Mouse (Mus musculus) testis, adult 2 months (tissue): ENCODE results near the gene Sclt1. TPM values are rescaled to one million over a fixed set of nuclear protein-coding genes. Genes with fewer than 3 reads are reported as not detected.

Source experiments
- H3K27ac ChIP-seq: fragments of 200-500 bp; 2 replicates; pipeline ENCODE4 v1.5.1; 2012; ENCODE audit warnings: low read depth, low read length; ENCODE audit not compliant: control insufficient read depth, insufficient read depth
- H3K27me3 ChIP-seq: fragments of 200-500 bp; 2 replicates; pipeline ENCODE4 v1.6.1; 2012; ENCODE audit warnings: mild to moderate bottlenecking, low read length, moderate library complexity; ENCODE audit not compliant: control insufficient read depth, insufficient read depth
- H3K36me3 ChIP-seq: fragments of 200-500 bp; 2 replicates; pipeline ENCODE4 v1.6.1; 2012; ENCODE audit warnings: mild to moderate bottlenecking, low read length; ENCODE audit not compliant: control insufficient read depth, insufficient read depth
- H3K4me1 ChIP-seq: fragments of 200-500 bp; 2 replicates; pipeline ENCODE4 v1.6.1; 2012; ENCODE audit warnings: low read length; ENCODE audit not compliant: control insufficient read depth, insufficient read depth
- H3K4me3 ChIP-seq: fragments of 200-500 bp; 2 replicates; pipeline ENCODE4 v1.5.1; 2012; ENCODE audit warnings: low read depth, mild to moderate bottlenecking, low read length, moderate library complexity, mixed read lengths; ENCODE audit not compliant: control insufficient read depth
- CTCF ChIP-seq: fragments of 200-500 bp; IDR thresholded peaks from 2 replicates; pipeline ENCODE4 v1.5.1; 2012; ENCODE audit warnings: low read depth, mild to moderate bottlenecking, inconsistent platforms, low read length, moderate library complexity; ENCODE audit not compliant: control insufficient read depth, insufficient read depth, insufficient replicate concordance
- POLR2A ChIP-seq: fragments of 200-500 bp; IDR thresholded peaks from 2 replicates; pipeline ENCODE4 v1.6.1; 2012; ENCODE audit warnings: low read depth, mild to moderate bottlenecking, inconsistent platforms, low read length, moderate library complexity; ENCODE audit not compliant: control insufficient read depth
- polyA plus RNA-seq: library from polyadenylated mRNA; depleted of rRNA; stranded (reverse); fragments of >200 nt; gene quantifications from 2 replicates; pipeline ENCODE4 v1.2.3, GENCODE M21; 2012; rRNA removed

The Sclt1 gene
- polyA plus RNA-seq, 1 experiment = 50.1 TPM

DNA sequence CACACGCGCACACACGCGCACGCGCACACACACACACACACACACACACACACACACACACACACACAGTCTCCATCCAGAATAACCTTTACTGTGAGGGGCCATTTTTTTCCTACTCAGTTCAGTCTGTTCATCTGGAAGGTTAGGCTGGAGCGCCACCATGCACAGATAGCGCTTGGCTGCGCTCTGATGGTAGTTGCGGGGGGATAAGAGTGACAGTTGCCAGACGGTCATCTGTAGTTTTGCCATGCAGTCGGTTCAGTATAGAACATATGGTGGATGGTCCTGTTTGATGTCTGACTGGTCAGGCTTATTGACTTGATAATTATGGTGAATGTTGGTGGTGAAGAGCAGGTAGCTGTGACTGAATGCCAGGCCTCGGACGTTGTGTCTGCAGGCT, 159.2 kb downstream of the Sclt1 start:
- no peaks in the 10 kb centered on the region; the same call in 1 of the 2 replicates for H3K4me1 ChIP-seq
- H3K27ac ChIP-seq = no peak overlapping the region
- no peak for TF ChIP-seq CTCF
- TF ChIP-seq POLR2A = no peak
- no peak overlapping the region for H3K4me3 ChIP-seq
- no peaks in the 10 kb centered on the region for H3K36me3 ChIP-seq
- H3K27me3 ChIP-seq = no peaks in the 10 kb centered on the region

DNA sequence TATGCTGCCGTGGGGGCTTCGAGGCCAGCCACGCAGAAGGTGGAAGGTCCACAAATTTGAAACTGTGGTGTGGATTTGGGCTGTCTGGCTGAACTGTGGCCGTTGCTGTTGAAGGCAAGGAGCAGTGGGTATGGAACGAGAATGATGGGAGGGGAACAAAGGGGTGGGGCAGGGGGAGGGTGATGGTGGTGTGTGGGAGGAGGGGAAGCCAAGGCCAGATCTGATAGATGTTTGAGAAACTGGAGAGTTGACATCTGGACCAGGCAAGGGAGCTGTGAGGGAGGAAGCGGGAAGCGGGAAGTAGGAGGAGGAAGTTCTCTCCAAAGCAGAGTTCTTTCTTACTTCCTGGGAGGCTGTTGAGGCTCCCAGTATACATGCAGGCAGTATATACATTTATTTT, 160.1 kb downstream of the Sclt1 start:
- Histone ChIP-seq H3K27ac (no peak overlapping the region), H3K27me3 (no peaks in the 10 kb centered on the region), H3K4me3 (no peak overlapping the region), H3K4me1 (no peaks in the 10 kb centered on the region), H3K36me3 (no peaks in the 10 kb centered on the region)
- TF ChIP-seq CTCF = no peak
- TF ChIP-seq POLR2A = no peak

DNA sequence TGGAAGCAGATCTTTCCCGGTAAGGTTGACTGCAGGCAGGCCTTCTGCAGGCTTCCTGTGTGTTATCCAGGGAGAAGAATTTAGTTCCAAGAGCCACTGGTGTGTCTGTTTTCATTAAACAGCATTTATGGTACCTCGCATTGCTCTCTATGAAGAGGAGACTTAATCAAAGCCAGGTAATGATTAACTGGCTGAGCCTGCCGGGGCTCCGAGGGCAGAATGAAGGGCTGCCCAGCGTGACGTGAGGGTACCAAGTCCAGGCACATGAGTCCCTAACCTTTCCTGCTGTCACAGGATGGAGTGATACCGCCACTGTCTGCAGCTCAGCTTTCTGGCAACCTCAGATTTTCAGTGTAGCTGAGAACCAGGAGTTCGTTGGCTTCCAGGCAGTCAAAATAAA, 160.9 kb downstream of the Sclt1 start:
- Histone ChIP-seq H3K4me3 (no peak overlapping the region), H3K27ac (no peak overlapping the region), H3K27me3 (no peaks in the 10 kb centered on the region), H3K36me3 (no peaks in the 10 kb centered on the region), H3K4me1 (no peaks in the 10 kb centered on the region)
- TF ChIP-seq POLR2A = no peak
- no peak for TF ChIP-seq CTCF

DNA sequence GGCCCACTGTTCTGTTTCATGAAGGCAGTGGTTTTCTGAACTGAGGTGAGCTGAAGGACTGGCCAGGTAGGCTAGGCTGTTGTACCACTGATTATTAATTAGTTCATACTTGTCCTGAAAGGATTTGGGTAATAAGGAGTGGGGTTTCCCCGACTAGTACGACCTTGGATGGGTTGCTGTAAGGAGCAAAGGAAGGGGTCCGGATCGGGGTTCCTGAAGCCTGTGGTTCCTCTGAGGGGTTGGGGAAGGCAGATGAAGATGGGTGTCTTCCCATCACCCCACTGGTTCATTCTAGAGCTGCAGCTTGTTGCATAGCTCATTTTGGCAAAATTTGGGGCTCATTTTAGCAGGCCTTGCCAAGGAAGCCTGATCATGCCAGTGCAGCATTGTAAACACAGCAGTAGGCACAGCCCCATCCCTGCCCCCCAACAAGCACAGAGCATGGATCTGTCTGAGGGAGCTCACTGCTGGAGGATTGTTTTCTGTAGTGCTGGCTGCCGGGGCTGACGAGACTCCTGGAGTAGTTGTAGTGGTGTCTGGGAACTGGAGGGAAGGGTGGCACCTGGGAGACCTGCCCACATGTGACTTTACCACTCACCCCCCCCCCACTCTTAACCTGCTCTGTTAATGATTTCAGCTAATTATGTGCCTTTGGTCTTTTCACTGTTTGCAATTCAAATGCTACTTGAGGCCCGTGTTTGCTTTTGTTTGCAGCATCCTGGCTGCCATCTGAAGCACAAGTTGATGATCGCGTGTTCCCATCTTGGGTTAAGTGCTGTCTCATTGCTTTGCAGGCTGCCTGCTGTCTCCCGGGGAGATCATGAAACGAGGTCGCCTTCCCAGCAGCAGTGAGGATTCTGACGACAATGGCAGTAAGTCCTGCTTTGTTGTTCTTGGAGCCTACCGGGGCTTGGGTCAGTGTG, 161.7 kb downstream of the Sclt1 start:
- no peaks in the 10 kb centered on the region for H3K27me3 ChIP-seq
- TF ChIP-seq POLR2A = no peak
- no peak for TF ChIP-seq CTCF
- H3K27ac ChIP-seq = no peak overlapping the region
- no peaks in the 10 kb centered on the region for H3K4me1 ChIP-seq
- no peak overlapping the region for H3K4me3 ChIP-seq
- H3K36me3 ChIP-seq = no peaks in the 10 kb centered on the region

DNA sequence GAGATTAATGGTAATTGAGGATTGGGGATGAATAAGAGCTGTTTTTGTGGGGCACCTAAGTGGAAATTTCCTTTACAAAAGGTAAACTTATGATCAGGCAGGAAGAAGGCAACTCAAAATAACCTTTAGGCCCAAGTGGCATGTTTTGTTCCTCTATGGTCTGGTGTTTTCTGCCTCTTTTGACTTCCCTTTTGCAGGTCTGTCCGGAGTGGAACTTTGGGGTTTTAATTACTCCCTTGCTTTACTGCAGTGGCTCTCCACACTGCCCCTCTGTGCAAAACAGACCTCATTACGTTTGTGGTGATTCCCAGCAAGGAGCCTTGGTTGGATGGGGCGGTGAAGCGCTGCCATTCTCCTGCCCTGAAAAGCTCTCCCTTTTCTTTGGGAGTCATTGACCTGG, 162.4 kb downstream of the Sclt1 start:
- no peaks in the 10 kb centered on the region for H3K27me3 ChIP-seq
- no peak overlapping the region for H3K4me3 ChIP-seq
- 0 out of 2 replicates have a peak overlapping the region, but pooled peaks have one; percentile 17 for H3K27ac ChIP-seq
- TF ChIP-seq POLR2A (no peak), CTCF (no peak)
- H3K36me3 ChIP-seq = no peaks in the 10 kb centered on the region
- peaks cover 3% of the 10 kb centered on the region; the same call in 1 of the 2 replicates for H3K4me1 ChIP-seq

DNA sequence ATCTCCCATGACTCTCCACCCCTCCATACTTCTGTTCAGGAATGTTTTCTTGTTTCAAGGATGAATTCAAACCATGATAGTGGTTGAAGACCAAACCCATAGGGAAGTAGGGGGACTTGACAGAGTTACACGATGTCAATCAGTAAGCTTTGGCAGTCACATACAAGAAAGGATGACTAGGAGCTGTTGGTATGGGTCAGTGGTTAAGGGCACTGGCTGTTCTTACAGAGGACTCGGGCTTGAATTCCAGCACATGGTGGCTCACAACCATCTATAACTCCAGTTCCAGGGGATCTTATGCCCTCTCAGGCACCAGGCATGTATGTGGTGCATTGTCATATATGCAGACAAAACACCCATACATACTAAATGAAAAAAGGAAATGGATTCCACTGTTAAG, 165.1 kb downstream of the Sclt1 start:
- no peak overlapping the region for H3K27ac ChIP-seq
- H3K27me3 ChIP-seq = no peaks in the 10 kb centered on the region
- H3K4me3 ChIP-seq = no peak overlapping the region
- peaks cover 3% of the 10 kb centered on the region; the same call in 1 of the 2 replicates for H3K4me1 ChIP-seq
- H3K36me3 ChIP-seq = no peaks in the 10 kb centered on the region
- TF ChIP-seq POLR2A (no peak), CTCF (no peak)

Other genes with a start within 250 kb of the Sclt1 start
- gene Jade1, start 186.8 kb downstream of the Sclt1 start, polyA plus RNA-seq = 7.8 and 9.1 TPM in 2 replicates
- 2.9 TPM in 2 replicates for gene D3Ertd751e, start 97 bp upstream of the Sclt1 start, polyA plus RNA-seq